Mouse (Mus musculus) kidney, postnatal 0 days (tissue): ENCODE measurements around the gene Scarf2. TPM values are rescaled to one million over a fixed set of nuclear protein-coding genes. Genes with fewer than 3 reads are reported as not detected.
A peak's percentile ranks its signal among the peaks of the same experiment; 100 is the strongest.

ENCODE experiments used
- ATAC-seq: fragments of 200-750 bp; cut with Nextera tagmentation; replicated peaks from 2 replicates; pipeline ENCODE4 v1.8.0; 2017; ENCODE audit warnings: low read depth, moderate number of reproducible peaks, moderate TSS enrichment, moderate library complexity; ENCODE audit not compliant: low FRiP score
- DNase-seq: peaks from one replicate; pipeline ENCODE4 v3.0.0-alpha.2; 2016; ENCODE audit warnings: low spot score
- H3K27ac ChIP-seq: fragments of 300-500 bp; sonication (generic); 2 replicates; pipeline ENCODE4 v1.5.1; 2014; ENCODE audit warnings: mild to moderate bottlenecking
- H3K27me3 ChIP-seq: fragments of 300-500 bp; sonication (generic); 2 replicates; pipeline ENCODE4 v1.6.1; 2014; ENCODE audit warnings: low read length, mixed read lengths; ENCODE audit not compliant: insufficient read depth
- H3K36me3 ChIP-seq: fragments of 300-500 bp; sonication (generic); 2 replicates; pipeline ENCODE4 v1.6.1; 2014; ENCODE audit warnings: low read length, mixed read lengths; ENCODE audit not compliant: insufficient read depth
- H3K4me1 ChIP-seq: fragments of 300-500 bp; sonication (generic); replicated peaks from 2 replicates; pipeline ENCODE4 v1.6.1; 2014; ENCODE audit warnings: antibody characterized with exemption, low read length, mixed read lengths; ENCODE audit not compliant: insufficient read depth
- H3K4me2 ChIP-seq: fragments of 300-500 bp; sonication (generic); 2 replicates; pipeline ENCODE4 v1.6.1; 2014; ENCODE audit warnings: mild to moderate bottlenecking, low read length, moderate library complexity, mixed read lengths
- H3K4me3 ChIP-seq: fragments of 300-500 bp; sonication (generic); replicated peaks from 2 replicates; pipeline ENCODE4 v1.5.1; 2014; ENCODE audit warnings: low read depth, low read length
- H3K9ac ChIP-seq: fragments of 300-500 bp; sonication (generic); 2 replicates; pipeline ENCODE4 v1.6.1; 2014; ENCODE audit warnings: low read depth, low read length
- H3K9me3 ChIP-seq: fragments of 300-500 bp; sonication (generic); replicated peaks from 2 replicates; pipeline ENCODE4 v1.6.1; 2016; ENCODE audit warnings: low read length, inconsistent platforms, mixed read lengths
- CTCF ChIP-seq: IDR thresholded peaks from 2 replicates; pipeline ENCODE4 v1.5.1; 2016; ENCODE audit warnings: antibody characterized with exemption, low read depth, mild to moderate bottlenecking, moderate library complexity
- WGBS: fragments of 180-500 bp; shearing (Covaris S2); extraction: QIAGEN DNeasy Blood & Tissue Kit; methylation state at CpG from one replicate; pipeline ENCODE4 v1.1.7; 2014; 5-methylcytosine and 5-hydroxymethylcytosine counted together
- polyA plus RNA-seq: library from polyadenylated mRNA; unstranded; fragments of >200 nt; fragmentation: Nextera tagmentation; extraction: Ambion mirVana; gene quantifications from 2 replicates; pipeline ENCODE4 v1.2.1, GENCODE M21; 2015

Gene Scarf2
- polyA plus RNA-seq, 1 experiment from 2014 or later = 18.7 TPM

GRCm38 (mm10) chr16:17796519-17796918, 563 bp upstream of the Scarf2 start:
- Histone ChIP-seq H3K9ac (peak overlapping the region; percentile 82), H3K4me3 (peak overlapping the region; percentile 63), H3K36me3 (peaks cover 7% of the 10 kb centered on the region; the same call in 1 of the 2 replicates), H3K4me2 (peak overlapping the region; percentile 79), H3K27me3 (peaks cover 10% of the 10 kb centered on the region; the same call in 1 of the 2 replicates), H3K4me1 (0 out of 2 replicates have a peak, but pooled peaks cover 6% of the 10 kb centered on the region), H3K9me3 (no peaks in the 10 kb centered on the region), H3K27ac (peak overlapping the region; percentile 96)
- DNase-seq (no peak), ATAC-seq (no peak)
- no peak for TF ChIP-seq CTCF

GRCm38 (mm10) chr16:17797812-17798311, 780 bp downstream of the Scarf2 start:
- peak overlapping the region; percentile 96 for H3K27ac ChIP-seq
- no peak for TF ChIP-seq CTCF
- H3K27me3 ChIP-seq = peaks cover 23% of the 10 kb centered on the region; the same call in 1 of the 2 replicates
- peak overlapping the region; percentile 82 for H3K9ac ChIP-seq
- H3K36me3 ChIP-seq = no peaks in the 10 kb centered on the region
- no peaks in the 10 kb centered on the region for H3K9me3 ChIP-seq
- H3K4me1 ChIP-seq = peaks cover 16% of the 10 kb centered on the region; the same call in 1 of the 2 replicates
- H3K4me3 ChIP-seq = peak overlapping the region; percentile 63
- 4% methylated on average over 29 of the region's 29 CpGs for WGBS
- ATAC-seq = peak; percentile 18; the same call in 1 of the 2 replicates
- H3K4me2 ChIP-seq = peak overlapping the region; percentile 79
- peak; percentile 50 for DNase-seq

- Histone ChIP-seq H3K4me1 (peaks cover 23% of the 10 kb centered on the region; the same call in 1 of the 2 replicates), H3K4me3 (peak overlapping the region; percentile 63), H3K27me3 (peaks cover 30% of the 10 kb centered on the region; the same call in 1 of the 2 replicates), H3K27ac (peak overlapping the region; percentile 96), H3K36me3 (no peaks in the 10 kb centered on the region), H3K9me3 (no peaks in the 10 kb centered on the region), H3K9ac (peak overlapping the region; percentile 82), H3K4me2 (peak overlapping the region; percentile 79)
- ATAC-seq (peak; percentile 63), DNase-seq (peak; percentile 92)
- WGBS = 5% methylated on average over 40 of the region's 45 CpGs
- no peak for TF ChIP-seq CTCF
Observed at GRCm38 (mm10) chr16:17798321-17799180, 1.5 kb downstream of the Scarf2 start.

- ATAC-seq (no peak), DNase-seq (no peak)
- peak overlapping the region; percentile 79; the same call in 1 of the 2 replicates for H3K4me2 ChIP-seq
- no peaks in the 10 kb centered on the region for H3K9me3 ChIP-seq
- H3K4me3 ChIP-seq = no peak overlapping the region
- no peak for TF ChIP-seq CTCF
- no peaks in the 10 kb centered on the region for H3K36me3 ChIP-seq
- no peak overlapping the region for H3K9ac ChIP-seq
- H3K27ac ChIP-seq = no peak overlapping the region
- peaks cover 32% of the 10 kb centered on the region; the same call in 1 of the 2 replicates for H3K27me3 ChIP-seq
- peaks cover 34% of the 10 kb centered on the region for H3K4me1 ChIP-seq
Observed at GRCm38 (mm10) chr16:17799584-17799983, 2.5 kb downstream of the Scarf2 start.

- H3K4me3 ChIP-seq = no peak overlapping the region
- WGBS = 22% methylated on average over 7 of the region's 7 CpGs
- ATAC-seq (no peak), DNase-seq (no peak)
- H3K9ac ChIP-seq = no peak overlapping the region
- H3K4me2 ChIP-seq = no peak overlapping the region
- H3K27ac ChIP-seq = no peak overlapping the region
- no peak for TF ChIP-seq CTCF
- H3K27me3 ChIP-seq = peaks cover 39% of the 10 kb centered on the region
- H3K4me1 ChIP-seq = peaks cover 38% of the 10 kb centered on the region
- H3K36me3 ChIP-seq = no peaks in the 10 kb centered on the region
- H3K9me3 ChIP-seq = no peaks in the 10 kb centered on the region
Observed at GRCm38 (mm10) chr16:17801777-17802455, 4.8 kb downstream of the Scarf2 start.

GRCm38 (mm10) chr16:17802456-17802838, 5.4 kb downstream of the Scarf2 start:
- Histone ChIP-seq H3K27me3 (peaks cover 39% of the 10 kb centered on the region), H3K27ac (no peak overlapping the region), H3K9me3 (no peaks in the 10 kb centered on the region), H3K36me3 (no peaks in the 10 kb centered on the region), H3K4me1 (peaks cover 39% of the 10 kb centered on the region), H3K9ac (no peak overlapping the region), H3K4me2 (peak overlapping the region; percentile 50), H3K4me3 (peak overlapping the region; percentile 25)
- no peak for TF ChIP-seq CTCF
- DNase-seq (no peak), ATAC-seq (no peak)
- WGBS = 22% methylated on average over 18 of the region's 18 CpGs
